Mouse (Mus musculus) megakaryocyte, embryonic 14.5 days (primary cell): ENCODE data around the gene Gm26657. TPM values are rescaled to one million over a fixed set of nuclear protein-coding genes. Genes with fewer than 3 reads are reported as not detected.

ENCODE experiments used
- H3K27me3 ChIP-seq: replicated peaks from 2 replicates; pipeline ENCODE3; 2012; ENCODE audit warnings: inconsistent platforms
- H3K36me3 ChIP-seq: replicated peaks from 2 replicates; pipeline ENCODE3; 2012; ENCODE audit warnings: low read length, inconsistent platforms, mixed read lengths
- H3K4me1 ChIP-seq: 2 replicates; pipeline ENCODE4 v1.6.1; 2012; ENCODE audit warnings: inconsistent platforms
- H3K4me3 ChIP-seq: replicated peaks from 2 replicates; pipeline ENCODE3; 2012; ENCODE audit warnings: moderate library complexity, mild to moderate bottlenecking, inconsistent platforms
- H3K9me3 ChIP-seq: 2 replicates; pipeline ENCODE4 v1.6.1; 2012; ENCODE audit warnings: inconsistent platforms
- FLI1 ChIP-seq: IDR thresholded peaks from 2 replicates; pipeline ENCODE4 v1.6.1; 2012; ENCODE audit warnings: low read length, inconsistent platforms, mixed read lengths
- GATA1 ChIP-seq: IDR thresholded peaks from 3 replicates; pipeline ENCODE4 v1.6.1; 2012; ENCODE audit warnings: mixed read lengths, low read length, inconsistent platforms, borderline replicate concordance
- polyA plus RNA-seq: library from polyadenylated mRNA; stranded (reverse); fragments of >175 nt; gene quantifications from 2 replicates; pipeline ENCODE4 v1.2.3, GENCODE M21; 2012; ENCODE audit warnings: low replicate concordance; ENCODE audit not compliant: insufficient read depth

Gene Gm26657
- polyA plus RNA-seq, 1 experiment: not detected

DNA sequence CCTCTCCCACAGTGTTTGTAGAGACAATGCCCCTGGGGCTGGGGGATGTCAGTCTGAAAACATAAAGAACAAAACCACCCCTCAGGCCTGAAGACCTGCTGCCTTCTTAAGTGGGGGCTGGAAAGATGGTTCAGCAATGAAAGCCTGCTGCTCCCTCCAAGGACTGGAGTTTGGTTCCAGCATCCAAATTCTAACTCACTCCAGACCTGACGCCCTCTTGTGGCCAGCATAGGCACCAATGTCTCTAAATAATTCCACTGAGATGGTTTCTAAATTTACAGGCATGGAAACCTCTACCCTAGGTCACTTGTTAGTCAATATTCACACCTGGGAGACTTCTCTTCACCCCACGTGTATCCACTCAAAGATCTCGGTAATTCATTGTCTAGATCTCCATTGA lies 18.4 kb upstream of the Gm26657 start:
- Histone ChIP-seq H3K27me3 (peaks cover 2% of the 10 kb centered on the region), H3K4me3 (no peak overlapping the region)

GRCm38 (mm10) chr4:56722346-56722745 lies 17.5 kb upstream of the Gm26657 start:
- no peak overlapping the region for H3K4me3 ChIP-seq
- TF ChIP-seq FLI1: no peak
- no peak for TF ChIP-seq GATA1
- peaks cover 2% of the 10 kb centered on the region for H3K27me3 ChIP-seq
- H3K9me3 ChIP-seq: peaks cover 7% of the 10 kb centered on the region; the same call in 1 of the 2 replicates
- H3K4me1 ChIP-seq: no peaks in the 10 kb centered on the region
- H3K36me3 ChIP-seq: no peaks in the 10 kb centered on the region

More for the DNA sequence above, 18.4 kb upstream of the Gm26657 start:
- Histone ChIP-seq H3K9me3 (peaks cover 6% of the 10 kb centered on the region; the same call in 1 of the 2 replicates), H3K36me3 (no peaks in the 10 kb centered on the region), H3K4me1 (no peaks in the 10 kb centered on the region)
- TF ChIP-seq FLI1: no peak
- TF ChIP-seq GATA1: no peak

DNA sequence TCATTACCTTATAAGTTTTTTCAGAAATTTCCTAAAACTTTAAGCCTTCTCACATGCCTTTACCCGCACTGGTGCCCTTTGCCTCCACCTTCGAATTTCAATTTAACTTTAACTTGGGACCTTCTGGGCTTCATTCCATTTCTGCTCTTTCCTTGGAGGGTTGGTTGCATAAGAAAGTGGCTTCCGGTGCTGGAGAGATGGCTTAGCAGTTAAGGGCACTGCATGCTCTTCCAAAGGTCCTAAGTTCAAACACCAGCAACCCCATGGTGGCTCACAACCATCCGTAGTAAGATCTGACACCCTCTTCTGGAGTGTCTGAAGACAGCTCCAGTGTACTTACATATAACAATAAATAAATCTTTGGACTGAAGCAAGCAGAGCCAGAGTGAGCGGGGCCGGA lies 16.6 kb upstream of the Gm26657 start:
- Histone ChIP-seq H3K36me3 (no peaks in the 10 kb centered on the region), H3K4me1 (no peaks in the 10 kb centered on the region), H3K9me3 (peaks cover 11% of the 10 kb centered on the region), H3K27me3 (peaks cover 2% of the 10 kb centered on the region), H3K4me3 (no peak overlapping the region)
- TF ChIP-seq GATA1: no peak
- no peak for TF ChIP-seq FLI1

- Histone ChIP-seq H3K4me3 (no peak overlapping the region), H3K4me1 (no peaks in the 10 kb centered on the region), H3K9me3 (peaks cover 11% of the 10 kb centered on the region), H3K36me3 (no peaks in the 10 kb centered on the region), H3K27me3 (no peaks in the 10 kb centered on the region)
- TF ChIP-seq FLI1: no peak
These were observed 14.0 kb upstream of the Gm26657 start for GRCm38 (mm10) chr4:56725839-56726238.

DNA sequence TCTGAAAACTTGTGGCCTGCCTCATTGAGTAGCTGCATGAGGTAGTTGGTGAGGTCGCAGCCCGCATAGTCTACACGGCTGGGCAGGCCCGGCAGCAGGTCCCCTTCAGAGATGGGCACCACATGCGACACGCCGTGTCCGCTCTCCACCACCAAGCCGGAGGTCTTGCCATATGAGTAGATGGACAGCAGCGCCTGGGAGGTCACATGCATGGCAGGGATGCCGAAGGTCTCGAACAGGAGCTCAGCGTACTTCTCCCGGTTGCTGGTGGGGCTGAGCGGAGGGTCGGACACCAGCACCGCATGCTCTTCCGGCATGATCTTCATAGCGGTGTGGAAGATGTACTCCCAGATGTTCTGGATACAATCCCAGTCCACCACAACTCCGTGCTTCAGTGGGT lies 741 bp downstream of the Gm26657 start:
- H3K4me3 ChIP-seq: no peak overlapping the region
- H3K36me3 ChIP-seq: peaks cover 21% of the 10 kb centered on the region
- peaks cover 4% of the 10 kb centered on the region; the same call in 1 of the 2 replicates for H3K4me1 ChIP-seq
- no peaks in the 10 kb centered on the region for H3K9me3 ChIP-seq
- H3K27me3 ChIP-seq: peaks cover 5% of the 10 kb centered on the region
- no peak for TF ChIP-seq GATA1
- no peak for TF ChIP-seq FLI1

GRCm38 (mm10) chr4:56741041-56741493 lies 1.2 kb downstream of the Gm26657 start, which contains the start of gene Actl7b:
Actl7b (minus strand) TSS chr4:56741443.
- H3K4me3 ChIP-seq: no peak within 1 kb of the TSS
- H3K36me3 ChIP-seq: peaks cover 26% of the 10 kb centered on the region
- no peaks in the 10 kb centered on the region for H3K9me3 ChIP-seq
- H3K27me3 ChIP-seq: peaks cover 5% of the 10 kb centered on the region
- H3K4me1 ChIP-seq: peaks cover 4% of the 10 kb centered on the region; the same call in 1 of the 2 replicates
- TF ChIP-seq FLI1 (no peak), GATA1 (no peak)

DNA sequence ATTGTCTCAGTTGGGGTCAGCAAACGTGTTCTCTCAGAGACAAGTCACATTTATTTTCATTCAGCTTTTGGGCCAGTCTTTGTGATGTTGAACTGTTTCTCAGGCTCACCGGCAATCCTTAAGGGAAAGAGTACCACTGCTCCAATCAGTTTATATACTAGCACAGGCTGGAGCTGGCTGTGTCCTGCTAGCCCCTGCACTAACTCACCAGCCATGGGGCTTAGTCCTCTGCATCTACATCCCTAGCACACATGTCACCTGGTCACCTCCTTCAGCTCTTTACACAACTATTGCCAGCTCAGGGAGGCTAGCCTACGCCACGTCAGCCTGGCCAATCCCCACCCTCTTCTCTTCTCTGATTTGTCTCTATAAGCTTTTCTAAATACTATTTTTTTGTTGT lies 2.8 kb downstream of the Gm26657 start:
- Histone ChIP-seq H3K4me3 (no peak overlapping the region), H3K36me3 (peaks cover 42% of the 10 kb centered on the region), H3K27me3 (peaks cover 5% of the 10 kb centered on the region), H3K9me3 (no peaks in the 10 kb centered on the region), H3K4me1 (peaks cover 4% of the 10 kb centered on the region; the same call in 1 of the 2 replicates)
- TF ChIP-seq GATA1: no peak
- TF ChIP-seq FLI1: no peak

DNA sequence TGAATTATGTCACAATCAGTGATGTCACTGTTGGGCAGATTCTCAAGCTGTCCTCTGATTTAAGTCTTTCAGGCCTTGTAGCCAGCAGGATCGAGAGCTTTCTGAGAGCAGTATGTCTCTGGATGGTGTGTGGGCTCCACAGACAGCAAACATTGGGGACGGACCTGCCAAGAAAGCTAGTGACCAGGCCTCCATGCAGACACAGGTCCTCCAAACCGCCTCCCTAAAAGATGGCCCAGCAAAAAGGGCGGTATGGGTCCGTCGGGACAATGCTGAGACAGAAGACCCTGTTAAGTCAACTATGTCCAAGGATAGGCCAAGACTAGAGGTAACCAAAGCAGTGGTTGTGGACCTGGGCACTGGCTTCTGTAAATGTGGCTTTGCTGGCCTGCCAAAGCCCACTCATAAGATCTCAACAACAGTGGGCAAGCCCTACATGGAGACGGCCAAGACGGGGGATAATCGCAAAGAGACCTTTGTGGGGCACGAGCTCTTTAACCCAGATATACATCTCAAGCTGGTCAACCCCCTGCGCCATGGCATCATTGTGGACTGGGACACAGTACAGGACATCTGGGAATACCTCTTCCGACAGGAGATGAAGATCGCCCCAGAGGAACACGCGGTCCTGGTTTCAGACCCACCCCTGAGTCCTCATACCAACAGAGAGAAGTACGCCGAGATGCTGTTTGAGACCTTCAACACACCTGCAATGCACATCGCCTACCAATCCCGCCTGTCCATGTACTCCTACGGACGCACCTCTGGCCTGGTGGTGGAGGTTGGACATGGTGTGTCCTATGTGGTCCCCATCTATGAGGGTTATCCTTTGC lies 3.7 kb downstream of the Gm26657 start, which contains the start of gene Actl7a:
TSS of gene Actl7a (plus strand) at position 51 of the 833 bp plus-strand sequence.
- peaks cover 49% of the 10 kb centered on the region for H3K36me3 ChIP-seq
- H3K9me3 ChIP-seq: no peaks in the 10 kb centered on the region
- no peak for TF ChIP-seq GATA1
- TF ChIP-seq FLI1: no peak
- peaks cover 5% of the 10 kb centered on the region for H3K27me3 ChIP-seq
- H3K4me3 ChIP-seq: no peak within 1 kb of the TSS
- peaks cover 4% of the 10 kb centered on the region; the same call in 1 of the 2 replicates for H3K4me1 ChIP-seq

GRCm38 (mm10) chr4:56746345-56746744 lies 6.5 kb downstream of the Gm26657 start:
- Histone ChIP-seq H3K27me3 (no peaks in the 10 kb centered on the region), H3K9me3 (no peaks in the 10 kb centered on the region), H3K4me1 (peaks cover 4% of the 10 kb centered on the region; the same call in 1 of the 2 replicates), H3K36me3 (peaks cover 77% of the 10 kb centered on the region), H3K4me3 (no peak overlapping the region)
- no peak for TF ChIP-seq FLI1
- no peak for TF ChIP-seq GATA1

DNA sequence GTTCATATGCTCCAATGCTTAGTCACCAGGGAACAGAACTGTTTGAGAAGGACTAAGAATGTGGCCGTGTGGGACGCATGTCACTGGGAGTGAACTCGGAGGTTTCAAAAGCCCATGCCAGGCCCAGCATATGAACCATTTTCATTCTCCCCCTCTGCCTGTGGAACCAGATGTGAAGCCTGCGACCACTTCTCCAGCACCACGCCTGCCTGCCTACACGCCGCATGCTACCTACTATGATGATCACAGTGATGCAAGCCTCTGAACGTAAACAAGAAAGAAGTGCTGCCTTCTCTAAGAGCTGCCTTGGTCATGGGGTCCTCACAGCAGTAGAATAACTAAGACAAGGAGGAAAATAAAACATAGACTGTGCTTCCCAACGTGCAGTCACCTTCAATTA lies 7.6 kb downstream of the Gm26657 start:
- no peaks in the 10 kb centered on the region for H3K4me1 ChIP-seq
- no peak overlapping the region for H3K4me3 ChIP-seq
- no peak for TF ChIP-seq GATA1
- no peaks in the 10 kb centered on the region for H3K9me3 ChIP-seq
- H3K36me3 ChIP-seq: peaks cover 86% of the 10 kb centered on the region
- no peaks in the 10 kb centered on the region for H3K27me3 ChIP-seq
